Mouse (Mus musculus) neural tube, embryonic 10.5 days (tissue): ENCODE measurements at regions not wholly inside any gene's neighbourhood (a gene's known extent, or its start where the extent isn't known, plus 50 kb on each side); places are given as distances from the start of the nearest gene placed in this dataset.

Source experiments
- DNase-seq: peaks from one replicate; pipeline ENCODE4 v3.0.0-alpha.2; 2017; ENCODE audit warnings: low spot score; ENCODE audit errors: extremely low spot score

DNA sequence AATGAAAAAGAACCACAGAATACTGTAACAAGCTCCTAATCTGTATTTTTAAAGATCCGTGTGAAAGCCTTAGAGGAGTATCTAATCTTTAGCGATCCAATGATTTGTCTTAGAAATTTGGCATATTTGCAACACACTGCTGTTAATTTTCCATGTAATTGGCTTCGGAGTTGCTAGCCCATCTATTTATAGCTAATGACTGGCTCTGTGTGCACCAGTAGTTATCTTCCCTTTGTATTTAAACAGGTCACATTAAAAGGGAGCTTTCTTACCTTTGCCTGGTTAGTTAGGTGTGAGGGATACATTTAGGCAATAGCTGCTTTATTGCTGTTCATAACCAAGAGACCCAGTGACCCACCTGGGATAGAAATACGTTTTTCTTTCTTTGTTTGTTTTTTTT, 256.3 kb upstream of the Mme start:
- DNase-seq = no peak

DNA sequence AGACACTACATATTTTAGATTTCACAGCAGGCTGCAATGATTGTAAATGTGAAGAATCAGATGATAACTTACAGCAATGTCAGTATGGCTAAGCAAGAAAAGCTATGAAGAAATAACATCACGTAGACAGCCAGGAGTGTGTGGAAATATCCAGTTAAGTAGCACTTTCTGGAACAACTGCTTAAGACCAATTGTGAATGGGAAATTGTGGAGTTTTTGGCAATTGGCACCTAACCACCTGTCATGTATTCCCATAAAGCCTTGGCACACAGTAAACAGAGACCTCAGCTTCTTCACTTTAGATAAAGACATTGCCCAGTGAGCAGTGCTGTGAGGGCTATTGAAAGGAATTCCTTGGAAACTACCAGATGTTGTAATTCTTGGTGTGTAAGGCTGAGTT, 264.4 kb upstream of the Mme start:
- DNase-seq = no peak

DNA sequence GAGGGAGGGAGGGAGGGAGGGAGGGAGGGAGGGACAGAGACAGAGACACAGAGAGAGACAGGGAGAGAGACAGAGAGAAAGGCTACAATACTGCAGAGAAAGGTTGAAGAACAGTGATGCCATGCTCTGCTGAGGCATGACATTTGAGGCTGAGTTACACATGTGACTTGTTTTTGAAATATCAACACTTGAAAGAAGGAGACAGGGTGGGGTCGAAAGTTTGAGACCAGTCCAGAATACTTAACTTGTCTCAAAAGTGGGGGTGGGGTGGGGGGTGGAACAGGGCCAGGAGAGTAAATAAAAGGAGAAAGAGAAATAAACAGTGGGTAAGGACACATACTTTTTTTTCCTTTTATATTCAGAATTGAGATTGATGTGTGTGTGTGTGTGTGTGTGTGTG, 278.1 kb upstream of the Mme start:
- no peak for DNase-seq

DNA sequence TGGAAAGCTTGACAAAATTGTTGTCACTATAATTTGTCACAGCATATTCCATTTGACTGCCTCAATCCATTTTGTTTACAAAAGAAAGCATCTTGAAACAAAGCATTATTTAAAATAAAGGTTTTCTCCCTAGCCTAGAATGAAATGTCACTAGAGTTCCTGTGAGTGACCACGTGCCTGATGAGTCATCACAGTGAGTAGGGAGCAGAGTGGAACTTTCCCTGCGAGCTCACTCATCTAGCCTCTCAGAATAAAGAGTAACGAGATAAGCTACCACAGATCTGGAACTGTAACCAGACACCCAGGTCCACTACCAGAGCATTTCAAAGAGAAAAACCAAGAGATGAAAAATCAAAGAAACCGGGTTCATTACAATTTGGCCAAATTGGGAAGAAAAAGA, 278.7 kb upstream of the Mme start:
- no peak for DNase-seq

DNA sequence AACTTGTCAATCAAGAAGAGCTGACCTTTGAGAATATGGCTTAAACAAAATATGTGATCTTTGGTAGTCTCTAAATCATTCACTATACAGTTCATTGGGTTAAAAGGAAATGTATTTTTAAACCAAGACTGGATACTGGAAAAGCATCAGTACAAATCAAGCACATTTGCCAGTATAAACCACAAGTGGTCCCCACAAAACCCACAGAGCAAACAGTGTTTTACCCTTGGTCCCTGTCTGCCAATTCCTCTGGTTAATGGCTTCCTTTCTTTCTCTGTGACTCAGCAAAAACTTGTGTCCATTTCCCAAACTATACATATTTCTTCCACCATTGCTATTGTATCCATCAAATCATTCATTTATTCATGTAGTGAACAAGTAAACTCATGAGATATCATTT, 296.0 kb upstream of the Mme start:
- DNase-seq = no peak

DNA sequence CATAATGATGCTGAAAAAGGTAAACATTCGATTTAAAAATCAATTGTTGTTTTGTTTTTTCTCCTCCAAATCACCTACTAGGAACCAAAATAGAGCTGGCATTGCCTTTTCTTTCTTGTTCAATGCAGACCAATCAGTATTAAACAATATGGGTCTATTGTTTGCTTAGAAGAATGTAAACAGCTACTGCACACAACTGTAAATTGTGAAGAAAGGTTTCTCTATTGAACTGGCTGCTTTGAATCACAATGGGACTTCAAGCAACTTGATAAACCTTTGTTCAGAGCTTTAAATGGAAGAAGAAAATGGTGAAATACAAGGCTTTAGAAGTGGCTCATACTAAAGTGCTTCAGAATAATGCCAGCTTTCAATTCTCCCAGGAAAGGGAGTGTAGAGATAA, 302.7 kb upstream of the Mme start:
- no peak for DNase-seq

DNA sequence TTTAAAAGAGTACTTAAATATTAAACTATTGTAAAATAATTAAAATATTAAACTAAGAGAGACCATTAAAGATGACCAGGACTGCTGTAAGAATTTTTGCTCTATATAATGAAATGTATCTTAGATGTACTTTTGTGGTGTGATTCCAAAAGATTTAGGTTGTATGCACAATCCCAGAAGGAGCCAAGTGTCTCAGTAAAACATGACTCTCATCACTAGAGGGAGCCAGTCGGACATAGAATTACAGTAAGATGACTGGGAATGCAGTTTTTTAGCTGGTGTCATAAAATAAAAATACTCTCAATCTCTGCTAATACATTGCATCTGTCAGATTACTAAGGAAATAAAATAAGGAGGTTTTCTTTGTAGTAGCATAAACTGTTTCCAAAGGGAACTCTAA, 316.9 kb upstream of the Mme start:
- no peak for DNase-seq

DNA sequence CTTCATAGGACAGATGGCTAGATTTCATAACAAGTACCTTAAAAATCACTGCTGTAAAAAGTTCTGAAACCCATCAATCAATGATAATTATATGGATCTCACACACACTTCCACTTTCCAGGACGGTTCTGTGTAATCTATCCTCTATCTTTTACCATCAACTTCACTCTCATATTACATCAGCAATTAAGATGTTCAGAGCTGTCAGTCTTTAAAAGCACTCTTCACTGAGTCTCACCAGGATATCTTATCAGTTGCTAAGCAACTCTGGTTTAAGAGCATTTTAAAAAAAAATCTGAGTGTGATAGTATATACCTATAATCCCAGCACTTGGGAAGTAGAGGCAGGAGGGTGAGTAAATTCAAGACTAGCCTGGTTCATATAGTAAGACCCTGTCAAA, 312.0 kb upstream of the Gpr149 start:
- no peak for DNase-seq

DNA sequence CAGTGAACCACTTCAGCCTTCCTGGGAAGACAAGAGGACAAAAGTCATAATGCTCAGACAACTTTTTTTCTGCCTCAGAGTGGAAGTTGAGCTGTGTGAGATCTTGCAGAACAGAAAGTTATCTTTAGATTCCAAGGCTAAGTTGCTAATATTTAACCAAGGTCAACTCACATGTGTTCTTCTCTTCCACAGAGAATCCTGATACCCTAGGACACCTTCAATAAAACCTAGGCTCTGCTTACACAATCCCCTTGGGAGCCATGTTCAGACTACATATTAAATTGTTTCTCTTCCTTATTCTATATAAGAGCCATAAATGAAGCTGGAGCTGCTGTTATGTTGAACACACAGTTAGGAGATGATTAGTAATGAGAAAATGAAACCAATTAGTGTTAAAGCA, 280.2 kb upstream of the Gpr149 start:
- no peak for DNase-seq

DNA sequence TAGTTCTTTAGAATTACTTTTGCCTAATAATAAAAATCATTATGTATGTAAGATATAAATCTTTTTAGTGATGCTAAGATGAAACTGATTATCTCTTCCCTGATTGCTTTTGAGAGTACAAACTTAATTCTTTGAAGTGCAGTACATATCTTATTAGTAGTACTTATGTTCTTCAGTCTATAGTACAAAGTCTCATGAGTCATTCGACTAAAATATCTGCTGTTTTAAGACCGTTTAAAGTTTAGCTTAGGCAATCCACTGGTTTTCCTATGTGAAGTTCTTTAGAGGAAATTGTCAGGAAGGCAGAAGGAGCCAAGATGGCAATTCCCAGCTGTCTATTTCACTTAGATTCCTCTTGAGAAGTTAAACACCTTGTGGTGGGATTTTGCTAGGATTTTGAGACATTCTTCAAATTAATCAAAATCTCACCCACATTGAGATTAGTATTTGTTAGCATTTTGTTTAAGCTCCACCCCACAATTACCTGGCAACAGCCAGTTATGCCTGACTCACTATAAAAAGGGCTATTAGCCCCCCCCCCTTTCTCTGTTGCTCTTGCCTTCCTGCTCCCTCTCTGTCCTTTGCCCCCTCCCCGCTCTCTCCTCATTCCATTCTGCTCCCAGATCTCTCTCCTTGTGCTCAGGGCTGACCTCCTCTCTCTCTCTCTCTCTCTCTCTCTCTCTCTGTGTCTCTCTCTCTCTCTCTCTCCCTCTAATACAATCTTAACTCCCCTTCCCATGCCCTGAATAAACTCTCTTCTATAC, 277.6 kb upstream of the Gpr149 start:
- no peak for DNase-seq

DNA sequence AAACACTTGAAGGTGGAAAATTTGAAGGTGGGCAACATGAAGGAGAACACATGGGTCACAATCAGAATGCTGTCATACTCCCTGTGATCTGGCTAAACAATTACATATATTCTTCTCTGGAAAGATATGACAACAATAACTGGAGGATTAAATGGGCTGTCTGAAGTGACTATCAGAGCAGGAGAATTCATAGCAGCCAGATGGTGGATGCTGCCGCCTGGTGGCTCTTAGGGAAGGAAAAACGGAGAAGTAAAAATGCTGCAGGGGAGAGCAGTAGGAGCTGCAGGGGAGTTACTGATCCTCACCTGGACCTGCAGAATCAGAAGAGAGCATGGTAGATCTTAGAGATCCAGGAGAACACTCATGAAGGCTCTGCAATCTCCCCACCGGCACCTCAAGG, 255.8 kb upstream of the Gpr149 start:
- peak; percentile 16 for DNase-seq

DNA sequence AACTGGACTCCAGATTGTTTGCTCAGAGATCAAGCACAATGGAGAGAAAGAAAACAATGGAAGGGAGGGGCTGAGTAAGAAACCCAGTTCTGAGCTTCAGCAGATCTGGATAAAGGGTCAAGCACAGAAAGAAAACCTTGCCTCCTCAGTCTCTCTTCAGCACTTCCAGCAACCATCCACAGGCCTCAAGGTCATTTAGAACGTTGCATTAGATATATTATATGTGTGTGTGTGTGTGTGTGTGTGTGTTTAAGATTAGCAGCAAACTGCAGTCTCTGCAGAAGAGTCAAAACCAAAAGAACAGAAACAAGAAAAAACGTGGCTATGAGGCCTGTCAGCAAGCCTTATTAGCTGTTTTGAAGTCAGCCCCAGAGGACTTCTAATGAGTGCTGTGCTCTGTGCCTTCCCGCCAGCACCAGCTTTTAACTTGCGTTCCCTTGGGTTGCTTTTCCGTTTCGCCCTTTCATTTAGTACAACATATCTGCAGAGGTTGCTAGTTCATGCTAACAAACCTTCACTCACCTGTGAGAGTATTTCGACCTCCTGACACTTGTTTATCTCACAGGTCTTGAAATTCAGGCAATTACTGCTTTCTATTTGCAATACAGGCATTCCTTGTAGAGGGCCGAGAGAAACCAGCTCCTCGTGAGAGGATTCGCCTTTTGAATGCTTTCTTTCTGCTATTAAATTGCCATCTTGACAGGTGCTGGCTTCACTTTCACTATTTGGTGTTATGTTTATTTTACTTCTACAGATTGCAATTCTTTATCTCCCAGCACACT, 230.9 kb upstream of the Gpr149 start:
- no peak for DNase-seq

DNA sequence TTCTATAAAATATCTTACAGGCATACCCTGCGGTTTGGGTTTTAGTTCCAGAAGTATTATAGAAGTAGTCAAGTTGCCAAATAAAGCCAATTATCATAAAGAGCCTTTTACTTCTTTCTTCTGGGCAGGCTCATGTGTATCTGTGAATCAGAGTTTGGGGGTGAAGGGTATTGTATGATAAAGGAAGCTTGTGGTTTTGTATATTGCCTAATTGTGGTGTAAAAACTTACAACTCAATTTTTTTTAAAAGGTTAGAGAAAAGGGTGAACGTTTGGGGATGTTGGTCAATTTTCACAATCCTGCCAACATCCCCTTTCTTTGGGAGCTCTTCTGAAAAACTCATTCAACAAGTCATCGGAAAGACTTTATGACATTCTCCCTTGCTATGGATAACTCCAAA, 219.0 kb upstream of the Gpr149 start:
- no peak for DNase-seq

DNA sequence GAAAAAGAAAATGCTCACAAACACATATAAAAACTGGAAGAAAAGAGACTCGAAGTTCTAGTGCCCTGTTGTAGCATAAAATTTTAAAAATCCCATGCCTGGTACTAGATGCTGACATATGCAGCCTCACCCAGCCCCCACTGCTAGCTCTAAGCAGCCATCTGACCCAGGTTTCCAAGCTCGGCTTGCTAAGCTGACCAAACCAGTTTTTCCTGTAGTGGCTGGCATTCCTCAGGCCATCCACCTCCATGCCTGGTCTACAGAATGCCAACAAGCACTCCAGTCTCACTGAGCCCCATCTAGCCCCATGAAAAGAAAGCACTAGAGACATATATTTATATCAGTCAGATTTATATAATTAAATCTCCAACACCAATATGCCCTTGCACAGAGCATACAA, 196.1 kb upstream of the Gpr149 start:
- DNase-seq = no peak

DNA sequence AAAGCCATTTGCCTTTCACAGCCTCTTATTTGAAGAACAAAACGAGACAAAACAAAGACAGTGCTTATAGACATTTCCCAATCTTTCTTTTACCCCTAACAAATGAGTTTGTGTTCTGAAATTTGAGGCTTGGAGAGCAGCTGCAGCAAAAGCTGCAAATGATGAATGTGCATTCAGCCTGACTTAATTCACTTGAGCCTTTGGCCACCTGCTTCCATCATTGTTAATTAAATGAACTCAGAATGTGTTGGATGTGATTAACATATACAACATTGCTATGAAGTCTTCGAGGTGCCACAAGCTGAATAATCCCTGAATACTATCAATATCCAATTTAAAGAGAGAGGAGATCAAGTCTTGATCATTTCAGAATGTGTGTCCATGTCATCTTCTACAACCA, 181.3 kb upstream of the Gpr149 start:
- no peak for DNase-seq
